Mouse (Mus musculus) thymus, adult 2 months (tissue): ENCODE data around the gene Gli1.

ENCODE experiments used
- CTCF ChIP-seq: fragments of 200-500 bp; IDR thresholded peaks from 2 replicates; pipeline ENCODE4 v1.5.1; 2012; ENCODE audit warnings: mild to moderate bottlenecking, control low read depth, low read length, moderate library complexity, borderline replicate concordance; ENCODE audit not compliant: control insufficient read depth, poor library complexity, insufficient read depth; ENCODE audit errors: extremely low read depth
- POLR2A ChIP-seq: fragments of 200-500 bp; IDR thresholded peaks from 2 replicates; pipeline ENCODE4 v1.6.1; 2012; ENCODE audit warnings: mild to moderate bottlenecking, low read length, control low read depth, moderate library complexity; ENCODE audit not compliant: control insufficient read depth, poor library complexity, insufficient read depth; ENCODE audit errors: extremely low read depth

DNA sequence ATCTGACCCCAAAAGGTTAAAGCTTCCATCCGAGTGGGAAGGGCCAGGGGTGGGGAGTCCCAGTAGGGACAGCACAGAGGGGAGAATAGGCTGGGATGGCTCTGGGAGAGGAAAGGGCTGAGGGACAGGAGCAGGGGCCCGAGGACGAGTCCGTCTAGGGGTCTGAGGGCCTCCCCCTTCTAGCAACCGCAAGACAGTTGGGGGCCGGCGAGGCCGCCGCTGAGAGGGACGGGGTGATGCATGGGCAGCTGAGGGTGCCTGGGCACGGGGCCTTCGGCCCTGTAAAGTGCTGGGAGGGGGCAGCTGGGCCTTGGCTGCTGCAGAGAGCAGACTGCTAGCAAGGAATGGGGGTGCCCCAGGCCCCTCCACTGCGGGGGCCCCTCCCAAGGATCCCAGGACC lies 56.1 kb downstream of the Gli1 start:
- TF ChIP-seq POLR2A (no peak), CTCF (no peak)
